Mouse (Mus musculus) heart, postnatal 25 days (tissue): ENCODE measurements at regions not wholly inside any gene's neighbourhood (a gene's known extent, or its start where the extent isn't known, plus 50 kb on each side); places are given as distances from the start of the nearest gene placed in this dataset.
"Not testable (repeated sequence)": the region's sequence is repeated elsewhere in the genome, so short reads cannot be mapped to it uniquely, and the experiment has no call there.

Experiments
- DNase-seq: peaks from one replicate; pipeline ENCODE4 v3.0.0; 2022; ENCODE audit warnings: low spot score
- intact Hi-C: fragments of 180-260 bp; cut with DNase I; formaldehyde crosslinking; loops from one replicate; pipeline ENCODE4 v1.15.1; 2025

DNA sequence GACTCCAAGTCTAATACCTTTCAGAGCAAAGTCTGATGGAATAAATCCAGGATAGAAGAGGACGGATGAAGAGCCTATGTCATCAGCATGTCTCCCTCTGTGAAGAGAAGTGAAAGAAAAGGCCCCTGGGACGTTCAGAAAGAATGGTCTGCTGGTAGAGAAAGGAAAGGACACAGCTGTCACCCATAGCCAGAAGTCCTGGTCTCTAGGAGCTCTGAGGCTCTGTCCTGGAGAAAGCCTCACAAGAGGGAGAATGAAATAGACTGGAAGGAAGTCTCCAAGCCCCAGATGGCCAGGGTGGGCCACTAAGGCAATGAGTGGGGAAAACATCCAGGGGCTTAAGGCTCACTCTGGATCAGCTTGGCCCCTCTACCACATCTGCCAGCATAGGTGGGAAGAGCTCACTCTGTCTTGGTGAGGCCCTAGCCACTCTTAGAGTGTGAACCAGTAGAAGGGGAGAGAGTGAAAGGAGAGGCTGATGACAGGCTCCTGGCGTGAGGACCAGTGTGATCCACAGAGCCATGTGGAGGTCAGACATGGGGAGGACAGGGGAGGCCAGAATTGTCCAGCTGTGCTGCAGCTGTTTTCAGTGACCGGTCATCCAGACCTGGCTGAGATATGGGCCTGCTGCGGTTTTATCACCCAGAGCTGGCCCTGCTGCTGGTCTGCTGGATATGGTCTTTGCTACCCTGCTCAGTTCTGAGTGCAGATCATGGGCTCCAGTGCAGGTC, 268.2 kb downstream of the Cyp26b1 start:
- intact Hi-C loops, result no loop called here

DNA sequence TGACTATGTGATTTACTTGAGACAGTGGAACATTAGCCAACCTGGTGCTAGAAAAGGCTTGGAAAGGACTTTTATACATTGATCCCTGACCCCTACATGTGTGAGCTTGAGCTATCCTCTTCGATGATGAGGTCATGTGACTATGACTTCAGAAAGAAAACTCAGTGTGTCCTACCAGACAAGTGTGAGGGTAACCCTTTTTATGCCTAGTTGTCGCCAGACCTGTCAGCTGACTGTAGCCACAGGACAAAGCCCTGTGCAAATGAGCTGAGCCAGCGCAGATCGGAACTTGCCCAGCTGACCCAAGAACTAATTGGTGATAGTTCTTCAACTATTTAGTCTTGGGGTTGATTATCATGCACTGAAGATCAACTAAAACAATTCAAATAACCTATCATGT, 269.5 kb downstream of the Cyp26b1 start:
- intact Hi-C loops, result loop anchor here (5.0 kb wide), 1 partner anchor 268 kb away; the partner anchor contains the start of gene Cyp26b1
- no peak for DNase-seq

More for the DNA sequence above, 268.2 kb downstream of the Cyp26b1 start:
- peak; percentile 50 for DNase-seq

DNA sequence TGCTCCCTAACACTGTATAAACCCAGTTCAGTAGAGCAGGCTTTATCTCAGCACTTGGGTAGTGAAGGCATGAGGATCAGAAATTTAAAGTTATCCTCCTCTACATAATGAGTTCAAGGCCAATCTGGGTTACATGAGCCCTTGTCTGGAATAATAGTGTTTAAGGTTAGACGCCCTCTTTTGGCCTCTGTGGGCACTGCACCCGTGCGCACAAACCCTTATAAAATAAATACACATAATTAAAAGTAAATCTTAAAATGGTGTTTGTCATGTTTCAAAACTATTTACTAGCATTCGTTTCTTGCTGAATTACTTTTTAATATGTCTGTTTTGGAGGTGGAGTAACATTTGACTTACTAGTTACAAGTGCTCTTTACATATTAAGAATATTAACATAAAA, 271.2 kb downstream of the Cyp26b1 start:
- intact Hi-C loops, result loop anchor here (5.0 kb wide), 1 partner anchor 270 kb away; the partner anchor contains the start of gene Cyp26b1
- DNase-seq, result no peak

DNA sequence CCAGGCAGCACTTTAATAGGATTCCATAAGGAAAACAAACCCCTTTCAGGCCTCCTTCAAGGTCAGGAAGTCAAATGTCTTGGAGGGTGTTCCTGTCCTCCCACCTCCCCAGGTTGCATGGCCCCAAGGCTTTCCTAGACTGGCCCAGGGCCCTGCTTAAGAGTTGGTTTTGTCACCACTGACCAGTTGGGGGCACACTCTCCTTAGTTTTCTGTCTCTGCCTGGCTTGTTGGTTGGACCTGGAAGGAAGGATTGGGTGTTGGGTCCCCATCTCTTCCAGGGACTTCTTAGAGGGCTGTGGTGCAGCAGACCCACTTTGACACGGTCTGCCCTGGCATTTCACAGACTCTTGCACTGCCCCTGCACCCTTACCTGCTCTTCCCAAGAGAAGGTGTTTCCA, 273.1 kb downstream of the Cyp26b1 start:
- no peak for DNase-seq
- intact Hi-C loops, result loop anchor here (5.0 kb wide), 1 partner anchor 272 kb away; the partner anchor contains the start of gene Cyp26b1

DNA sequence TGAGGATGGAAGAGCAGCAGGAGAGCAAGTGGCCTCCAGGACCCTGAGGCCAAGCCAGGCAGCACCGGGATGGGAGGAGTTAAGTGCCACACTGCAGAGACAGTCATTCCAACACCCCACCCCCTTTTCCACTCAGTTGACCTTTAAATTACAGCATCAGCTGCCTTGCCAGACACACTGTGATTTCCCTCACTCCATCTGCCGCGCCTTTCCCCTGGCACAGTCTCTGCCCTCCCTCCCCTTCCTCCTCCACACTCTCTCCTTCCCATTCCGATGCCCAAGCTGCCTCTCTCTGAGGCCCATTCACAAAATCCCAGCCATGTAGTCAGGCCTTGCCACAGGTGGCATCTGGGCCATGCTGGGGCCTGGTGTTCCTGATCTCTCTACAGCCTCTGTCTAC, 274.9 kb downstream of the Cyp26b1 start:
- intact Hi-C loops, result loop anchor here (5.0 to 10.0 kb wide), 3 partner anchors 56 to 221 kb away; no protein-coding TSS in a partner anchor
- DNase-seq, result no peak

DNA sequence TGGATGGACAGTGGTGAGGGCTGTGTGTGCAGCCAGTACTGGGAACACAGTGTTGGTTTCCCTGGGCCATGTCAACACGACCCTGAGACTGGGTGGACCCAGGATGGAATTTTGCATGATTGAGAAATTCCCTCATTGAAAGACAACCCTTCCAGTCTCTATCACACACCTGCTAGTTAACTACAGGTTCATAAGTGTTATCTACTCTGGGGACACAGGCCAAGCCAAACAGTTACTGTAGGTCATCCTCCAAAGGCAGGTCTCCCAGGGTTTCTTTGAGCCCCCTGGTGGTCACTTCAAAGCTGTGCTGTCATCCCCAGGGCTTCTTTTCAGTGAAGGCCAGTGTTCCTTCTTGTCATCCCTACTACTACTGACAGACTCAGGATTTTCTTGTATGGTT, 276.7 kb downstream of the Cyp26b1 start:
- DNase-seq, result no peak
- intact Hi-C loops, result loop anchor here (5.0 to 10.0 kb wide), 3 partner anchors 55 to 220 kb away; no protein-coding TSS in a partner anchor

DNA sequence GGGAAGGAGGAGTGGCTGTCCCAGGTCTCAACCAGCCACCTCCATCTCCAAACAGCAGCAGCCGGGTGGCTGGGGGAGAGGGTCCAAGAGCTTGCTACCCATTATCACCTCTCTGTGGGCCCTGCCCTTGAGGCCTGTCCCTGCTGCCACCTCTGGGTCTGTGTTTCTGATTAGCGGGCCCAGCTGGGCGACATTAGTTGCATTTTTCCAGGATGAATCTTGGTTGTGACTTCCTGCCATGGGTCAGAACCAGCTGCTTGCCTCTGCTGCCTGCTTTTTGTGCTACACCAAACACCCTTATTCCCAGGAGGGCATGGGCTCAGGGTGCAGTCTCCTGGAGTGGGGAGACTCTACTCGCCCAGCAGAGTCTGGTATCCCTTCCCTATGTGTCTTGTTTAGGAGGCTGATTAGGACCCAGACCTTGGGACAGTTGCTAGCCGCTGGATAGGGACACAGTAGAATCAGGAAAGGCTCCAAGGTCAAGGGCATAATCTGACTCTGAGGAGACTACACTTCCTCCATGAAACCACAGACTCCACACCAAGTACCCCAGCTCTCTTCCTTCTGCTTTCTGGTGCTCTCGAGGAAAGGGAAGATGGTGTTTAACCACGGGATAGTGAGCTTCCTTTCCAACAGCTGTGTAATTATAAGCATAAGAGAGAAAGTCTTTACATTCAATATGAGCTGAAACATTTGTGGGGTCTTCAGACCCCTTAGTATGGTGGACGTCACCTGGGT, 278.4 kb downstream of the Cyp26b1 start:
- no peak for DNase-seq
- intact Hi-C loops, result loop anchor here (5.0 to 10.0 kb wide), 3 partner anchors 53 to 218 kb away; no protein-coding TSS in a partner anchor

DNA sequence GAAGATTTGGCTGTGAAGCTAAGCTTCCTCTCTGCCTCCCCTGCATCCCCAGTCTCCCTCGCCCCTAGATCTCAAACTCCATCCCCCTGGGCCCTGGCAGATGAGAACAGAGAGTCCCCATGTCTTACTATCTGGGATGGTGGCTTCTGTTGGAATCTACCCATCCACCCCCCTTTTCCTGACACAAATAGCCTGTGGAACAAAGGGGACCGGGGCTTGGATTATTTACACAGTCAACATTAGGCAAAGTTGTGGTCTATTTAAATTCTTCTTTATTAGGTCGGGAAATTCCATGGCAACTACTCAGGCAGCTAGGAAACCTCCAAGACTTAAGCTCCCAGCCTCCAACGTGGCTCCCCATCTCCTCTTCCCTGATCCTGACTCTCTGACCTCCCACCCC, 279.9 kb downstream of the Cyp26b1 start:
- intact Hi-C loops, result loop anchor here (5.0 to 10.0 kb wide), 2 partner anchors 36 to 169 kb away; no protein-coding TSS in a partner anchor
- no peak for DNase-seq

DNA sequence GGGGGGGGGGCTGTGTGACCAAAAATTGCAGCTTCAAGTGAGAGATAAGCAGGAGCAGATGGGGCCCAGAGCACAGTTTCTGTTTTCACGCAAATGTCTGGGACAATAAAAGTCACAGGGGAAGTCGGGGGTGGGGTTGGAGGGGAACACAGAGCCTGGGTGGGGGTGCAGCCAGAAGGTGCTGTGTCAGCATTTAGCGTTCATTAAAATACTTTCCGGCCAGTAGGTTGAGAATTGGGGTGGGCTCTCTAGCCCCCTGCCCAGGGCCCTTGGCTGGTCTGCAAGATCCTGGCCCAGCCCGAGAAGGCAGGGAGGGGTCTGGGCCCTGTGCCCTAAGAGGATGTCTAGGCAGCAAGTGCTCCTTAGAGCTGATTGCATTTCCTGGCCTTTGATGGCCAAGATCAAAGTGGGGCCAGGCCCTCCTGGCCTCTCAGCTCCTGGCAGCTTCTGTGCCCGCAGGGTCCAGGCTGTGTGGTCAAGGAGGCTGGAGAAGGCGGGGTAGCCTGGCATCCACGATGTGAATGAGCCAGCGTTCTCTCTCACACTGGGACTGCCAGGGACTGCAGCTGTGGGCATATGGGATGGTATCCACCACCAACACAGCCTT, 283.0 kb downstream of the Cyp26b1 start:
- DNase-seq, result no peak

DNA sequence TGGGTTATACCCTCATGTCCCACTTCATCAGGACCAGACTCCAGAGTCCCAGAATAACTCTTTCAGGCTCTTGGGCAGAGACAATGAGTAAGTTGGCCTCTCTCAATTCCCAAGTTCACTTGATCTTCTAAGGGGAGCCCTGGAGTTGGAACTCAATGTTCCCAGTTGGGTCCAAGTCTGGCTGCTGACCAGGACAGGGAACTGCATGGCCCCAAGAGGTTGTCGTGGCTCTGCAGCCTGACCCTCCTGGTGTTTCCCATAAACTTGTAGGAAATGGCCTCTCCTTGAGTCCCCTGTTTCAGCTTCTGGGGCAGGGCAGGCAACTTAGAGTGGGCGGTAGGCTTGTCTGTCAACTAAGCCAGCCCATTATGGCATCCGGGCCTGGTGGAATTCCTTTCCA, 286.2 kb downstream of the Cyp26b1 start:
- no peak for DNase-seq
- intact Hi-C loops, result no loop called here

More for the DNA sequence above, 283.0 kb downstream of the Cyp26b1 start:
- intact Hi-C loops, result loop anchor here (5.0 to 10.0 kb wide), 2 partner anchors 33 to 166 kb away; no protein-coding TSS in a partner anchor

DNA sequence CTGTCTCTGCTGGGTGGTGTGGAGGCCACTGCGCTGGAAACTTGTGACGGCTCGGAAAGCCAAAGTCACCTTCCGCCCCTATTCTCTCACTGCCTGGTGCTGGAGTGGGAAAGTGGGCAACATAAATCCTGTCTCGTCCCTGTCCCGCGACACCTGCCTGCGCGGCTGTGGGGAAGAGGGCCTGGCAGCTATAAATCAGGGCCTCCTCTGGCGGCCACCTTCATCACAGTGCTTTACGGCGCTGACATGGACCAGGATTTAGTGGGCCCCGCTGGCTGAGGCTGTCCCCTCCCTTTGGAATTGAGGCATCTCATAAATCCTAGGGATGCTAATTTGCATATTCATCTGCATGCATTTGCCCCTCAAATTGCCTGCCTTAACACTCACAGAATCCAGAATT, 287.1 kb downstream of the Cyp26b1 start:
- intact Hi-C loops, result no loop called here
- no peak for DNase-seq

DNA sequence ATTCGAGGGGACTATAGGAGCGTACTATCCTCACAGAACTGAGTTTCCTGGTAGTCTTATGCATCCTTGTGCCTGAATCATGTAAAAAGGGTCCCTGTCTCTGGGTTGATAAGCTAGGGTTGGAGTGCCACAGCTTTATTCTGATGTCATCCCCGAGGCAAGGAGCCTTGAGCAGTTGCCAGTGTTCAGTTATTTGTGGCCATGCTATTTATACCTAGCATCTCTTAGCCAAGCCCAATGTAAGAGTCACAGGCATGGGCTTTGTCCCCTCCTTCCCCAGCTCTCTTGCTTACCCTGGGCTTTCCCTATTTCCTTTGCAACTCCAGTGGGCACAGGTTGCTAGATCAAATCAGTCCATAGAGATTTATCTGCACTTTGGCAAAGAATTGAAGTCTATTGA, 288.6 kb downstream of the Cyp26b1 start:
- intact Hi-C loops, result no loop called here

DNA sequence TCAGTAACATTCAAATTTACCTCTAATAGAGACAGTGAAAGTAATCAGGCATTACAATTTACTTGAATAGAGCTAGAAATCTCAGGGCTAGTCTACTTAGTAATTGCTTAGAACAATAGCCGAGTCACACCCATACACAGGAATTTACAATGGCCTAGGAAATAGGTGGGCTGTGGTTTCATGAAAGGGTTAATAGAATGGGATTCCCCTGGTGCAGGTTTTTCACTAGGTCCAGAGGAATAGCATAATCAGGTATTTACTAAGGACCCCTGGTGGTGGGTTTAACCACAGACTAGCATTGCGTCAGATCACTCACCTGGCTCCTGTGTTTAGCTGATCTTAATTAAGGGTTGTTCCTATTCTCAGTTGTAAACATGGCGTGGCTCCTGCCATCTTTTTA, 290.8 kb downstream of the Cyp26b1 start:
- intact Hi-C loops, DNase-seq: not testable (repeated sequence)

More for the DNA sequence above, 288.6 kb downstream of the Cyp26b1 start:
- no peak for DNase-seq

DNA sequence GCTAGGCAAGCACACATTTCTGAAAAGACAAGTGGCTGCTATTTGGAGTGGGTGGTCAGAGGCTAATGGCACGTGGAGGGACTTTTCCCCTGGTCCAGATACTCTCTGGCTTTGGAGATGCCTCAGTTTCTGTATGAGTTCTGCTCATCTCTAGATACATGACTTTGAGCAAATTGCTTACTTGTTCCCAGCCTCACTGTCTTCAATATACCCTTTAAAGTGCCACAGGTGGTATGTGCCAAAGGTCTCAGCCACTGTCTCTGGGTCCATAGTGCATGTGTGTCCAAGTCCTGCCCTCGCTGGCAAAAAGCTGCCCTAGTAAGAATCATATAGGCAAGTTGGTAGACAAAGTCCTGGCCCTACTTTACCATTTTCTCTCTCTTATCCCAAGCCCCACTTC, 291.5 kb downstream of the Dysf start:
- DNase-seq, result no peak
- intact Hi-C loops, result no loop called here

DNA sequence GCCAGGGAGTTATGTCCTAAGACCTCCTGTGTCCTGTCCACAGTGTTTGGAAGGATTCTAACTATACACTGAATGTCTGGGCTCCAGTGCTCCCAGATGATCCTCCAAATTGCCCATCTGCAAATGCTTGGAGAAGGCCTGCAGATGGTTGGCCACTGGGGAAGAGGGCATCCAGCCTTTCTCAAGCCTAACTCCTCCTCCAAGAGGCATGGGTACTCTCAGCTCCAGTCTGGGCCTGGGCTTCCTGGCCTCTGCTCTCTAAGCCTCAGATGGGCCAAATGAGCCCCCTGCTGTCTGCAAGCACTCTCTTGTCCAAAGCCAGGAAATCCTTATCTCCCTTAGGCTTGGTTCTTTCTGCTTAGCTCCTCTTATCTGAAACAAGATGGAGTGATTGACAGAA, 290.8 kb downstream of the Dysf start:
- no peak for DNase-seq
- intact Hi-C loops, result no loop called here

DNA sequence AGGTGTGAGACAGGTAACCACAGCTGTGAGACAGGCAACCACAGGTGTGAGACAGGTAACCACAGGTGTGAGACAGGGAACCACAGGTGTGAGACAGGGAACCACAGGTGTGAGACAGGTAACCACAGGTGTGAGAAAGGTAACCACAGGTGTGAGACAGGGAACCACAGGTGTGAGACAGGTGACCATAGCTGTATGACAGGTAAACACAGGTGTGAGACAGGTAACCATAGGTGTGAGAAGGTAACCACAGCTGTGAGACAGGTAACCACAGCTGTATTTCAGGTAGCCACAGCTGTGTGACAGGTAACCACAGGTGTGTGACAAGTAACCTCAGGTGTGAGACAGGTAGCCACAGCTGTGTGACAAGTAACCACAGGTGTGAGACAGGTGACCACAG, 265.5 kb downstream of the Dysf start:
- intact Hi-C loops, result not testable (repeated sequence)

DNA sequence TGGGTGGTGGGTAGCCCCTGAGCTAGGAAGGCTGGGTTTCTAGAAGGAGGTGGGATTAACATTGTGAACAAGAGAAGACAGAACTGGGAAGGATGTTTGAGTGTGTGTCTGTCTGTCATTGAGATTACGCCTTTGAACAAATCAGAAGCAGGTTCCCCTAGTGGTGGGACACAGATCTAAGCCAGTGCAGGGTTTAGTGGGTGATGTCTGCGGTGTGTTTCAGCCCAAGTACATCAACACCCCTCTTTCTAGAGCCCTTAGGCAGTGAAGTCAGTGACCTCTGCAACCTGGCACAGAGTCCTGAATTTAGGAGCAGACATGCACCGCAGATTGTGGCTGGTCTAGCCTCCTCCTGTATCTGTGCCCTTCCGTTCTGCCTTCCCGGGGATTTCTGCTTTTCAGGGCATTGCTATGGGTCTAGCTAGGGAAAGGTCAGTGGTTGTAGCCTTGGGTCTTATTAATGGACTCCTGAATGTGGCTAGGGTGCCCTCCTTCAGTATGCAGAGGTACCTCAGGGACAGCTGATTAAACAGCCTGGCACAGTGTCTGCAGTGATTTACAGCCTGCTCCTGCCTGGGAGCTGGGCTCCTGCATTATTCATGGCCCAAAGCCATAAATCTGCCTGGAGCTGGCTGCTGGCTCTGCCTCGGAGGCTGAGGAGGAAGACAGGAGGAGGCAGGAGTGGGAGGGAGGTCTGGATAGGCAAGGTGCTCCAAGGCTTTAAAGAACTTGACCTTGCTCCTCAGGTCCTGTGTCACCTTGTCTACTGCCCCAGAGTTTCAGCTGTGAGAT, 264.3 kb downstream of the Dysf start:
- DNase-seq, result no peak
- intact Hi-C loops, result no loop called here

More for the DNA sequence above, 265.5 kb downstream of the Dysf start:
- not testable (repeated sequence) for DNase-seq

DNA sequence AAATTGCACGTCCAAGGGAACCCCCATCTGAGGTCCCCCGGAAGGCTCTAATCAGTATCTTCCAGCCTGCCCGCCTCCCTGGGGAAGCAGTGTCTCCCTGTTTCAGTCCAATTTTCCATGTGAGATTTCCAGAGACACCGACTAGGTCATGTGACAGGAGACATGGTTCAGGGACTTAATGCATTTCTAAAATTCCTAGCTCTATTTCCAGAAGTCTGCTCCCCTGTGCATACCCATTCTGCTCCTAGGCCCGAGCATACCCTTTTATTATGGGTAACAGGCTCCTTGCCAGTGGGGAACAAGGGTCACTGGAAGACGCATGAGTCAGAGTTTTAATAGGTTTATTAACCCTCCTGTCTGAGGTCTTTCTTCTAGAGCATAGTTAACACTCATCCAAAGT, 263.6 kb downstream of the Dysf start:
- no peak for DNase-seq
- intact Hi-C loops, result no loop called here

DNA sequence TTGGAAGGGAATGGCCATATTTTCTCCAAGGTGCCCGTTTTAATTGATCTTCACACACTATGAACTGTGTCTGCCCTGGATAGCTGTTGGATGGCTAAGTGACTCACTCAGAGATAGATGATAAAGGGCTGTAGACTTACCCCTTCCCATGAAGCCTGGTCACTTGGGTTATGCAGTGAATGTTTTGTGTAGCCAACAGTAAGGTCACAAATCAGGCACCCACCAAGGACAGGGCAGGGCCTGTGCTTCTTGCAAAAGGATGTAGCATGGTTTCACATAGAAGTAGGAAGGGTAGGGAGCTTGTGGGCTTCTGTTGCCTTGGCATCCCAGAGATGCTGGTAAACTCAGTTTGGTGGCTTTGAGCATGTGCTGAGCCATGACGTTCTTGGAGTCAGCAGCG, 263.1 kb downstream of the Dysf start:
- intact Hi-C loops, result no loop called here
- DNase-seq, result no peak
